Mouse (Mus musculus) small intestine, adult 2 months (tissue): ENCODE results near the gene Mmgt2. TPM values are rescaled to one million over a fixed set of nuclear protein-coding genes. Genes with fewer than 3 reads are reported as not detected.
A peak's percentile ranks its signal among the peaks of the same experiment; 100 is the strongest.
"Not testable (repeated sequence)": the region's sequence is repeated elsewhere in the genome, so short reads cannot be mapped to it uniquely, and the experiment has no call there.

Experiments used
- H3K27ac ChIP-seq: fragments of 200-500 bp; 2 replicates; pipeline ENCODE4 v1.5.1; 2012; ENCODE audit warnings: low read depth, low read length, control low read depth, inconsistent platforms; ENCODE audit not compliant: insufficient read depth
- H3K27me3 ChIP-seq: fragments of 200-500 bp; 2 replicates; pipeline ENCODE4 v1.6.1; 2012; ENCODE audit warnings: mild to moderate bottlenecking, moderate library complexity, low read length, inconsistent platforms; ENCODE audit not compliant: control insufficient read depth, insufficient read depth
- H3K36me3 ChIP-seq: fragments of 200-500 bp; 2 replicates; pipeline ENCODE4 v1.6.1; 2012; ENCODE audit warnings: mild to moderate bottlenecking, low read length, control low read depth, inconsistent platforms; ENCODE audit not compliant: control insufficient read depth, insufficient read depth
- H3K4me1 ChIP-seq: fragments of 200-500 bp; 2 replicates; pipeline ENCODE4 v1.6.1; 2012; ENCODE audit warnings: low read length, inconsistent platforms, mixed read lengths; ENCODE audit not compliant: control insufficient read depth, insufficient read depth, insufficient read length
- H3K4me3 ChIP-seq: fragments of 200-500 bp; 2 replicates; pipeline ENCODE4 v1.5.1; 2012; ENCODE audit warnings: low read depth, mild to moderate bottlenecking, control low read depth, inconsistent platforms, low read length, moderate library complexity
- CTCF ChIP-seq: fragments of 200-500 bp; IDR thresholded peaks from 2 replicates; pipeline ENCODE4 v1.5.1; 2012; ENCODE audit warnings: low read depth, mild to moderate bottlenecking, control low read depth, inconsistent platforms, low read length, moderate library complexity, mixed read lengths; ENCODE audit not compliant: insufficient replicate concordance, insufficient read length; ENCODE audit errors: extremely low read depth
- POLR2A ChIP-seq: fragments of 200-500 bp; IDR thresholded peaks from 2 replicates; pipeline ENCODE4 v1.6.1; 2012; ENCODE audit warnings: low read depth, mild to moderate bottlenecking, control low read depth, inconsistent platforms, low read length, moderate library complexity
- WGBS: fragments of 180-500 bp; shearing (Covaris S2); methylation state at CpG from one replicate; pipeline ENCODE4 v1.1.7; 2018; 5-methylcytosine and 5-hydroxymethylcytosine counted together
- polyA plus RNA-seq: library from polyadenylated mRNA; depleted of rRNA; stranded (reverse); fragments of >200 nt; gene quantifications from 2 replicates; pipeline ENCODE4 v1.2.3, GENCODE M21; 2012

Gene Mmgt2
- polyA plus RNA-seq, 1 experiment = 26.4 TPM

DNA sequence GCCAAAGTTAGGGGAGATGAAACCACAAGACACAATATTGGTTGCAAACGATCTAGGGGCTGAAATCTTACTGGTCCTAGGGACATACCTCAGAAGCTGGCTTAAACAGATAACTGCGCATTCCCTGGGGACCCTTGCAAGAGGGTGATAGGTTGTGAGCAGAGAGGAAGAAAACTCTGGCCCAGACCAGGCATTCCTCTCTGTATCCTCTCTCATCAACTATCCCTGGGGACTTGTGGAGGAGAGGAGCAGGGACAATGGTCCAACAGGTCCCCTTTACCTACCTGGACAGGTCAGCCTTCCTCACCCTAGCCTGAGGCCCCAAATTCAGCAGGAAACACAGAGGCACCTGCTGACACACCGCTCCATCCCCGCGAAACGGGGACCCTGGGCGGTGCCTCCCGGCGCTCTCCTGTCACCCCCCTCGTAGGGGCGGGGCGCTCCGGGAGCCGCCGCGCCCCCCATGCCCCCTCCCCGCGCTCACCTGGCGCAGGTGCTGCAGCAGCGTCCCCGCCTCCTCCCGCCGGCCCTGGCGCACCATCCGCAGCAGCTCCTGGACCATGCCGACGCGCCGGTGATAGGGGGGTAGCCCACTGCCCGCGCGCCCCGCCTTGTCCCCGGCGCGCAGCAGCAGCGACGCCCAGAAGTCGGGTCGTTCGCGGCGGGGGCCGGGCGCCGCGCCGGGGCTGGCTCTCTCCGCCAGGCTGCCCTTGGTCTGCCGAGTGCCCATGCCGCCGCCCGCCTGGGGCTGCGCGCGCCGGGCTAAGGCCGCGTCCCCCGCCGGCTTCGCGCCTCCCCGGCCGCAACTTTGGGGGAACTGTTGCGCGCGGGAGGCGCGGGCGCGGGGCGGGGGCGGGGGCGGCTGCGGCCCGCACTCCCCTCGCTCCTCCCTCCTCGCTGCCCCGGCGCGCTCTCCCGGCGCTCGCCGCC, 538 bp upstream of the Mmgt2 start, which contains the start of gene Lrrc75a:
TSS of gene Lrrc75a (minus strand) at position 863 of the 930 bp plus-strand sequence.
- Histone ChIP-seq H3K27me3 (no peaks in the 10 kb centered on the region), H3K4me3 (peak within 1 kb of the TSS; percentile 94), H3K4me1 (peaks cover 36% of the 10 kb centered on the region; the same call in 1 of the 2 replicates), H3K27ac (peak within 1 kb of the TSS; percentile 93), H3K36me3 (no peaks in the 10 kb centered on the region)
- WGBS = 2% methylated on average over 63 of the region's 86 CpGs
- TF ChIP-seq POLR2A (no peak), CTCF (no peak)

DNA sequence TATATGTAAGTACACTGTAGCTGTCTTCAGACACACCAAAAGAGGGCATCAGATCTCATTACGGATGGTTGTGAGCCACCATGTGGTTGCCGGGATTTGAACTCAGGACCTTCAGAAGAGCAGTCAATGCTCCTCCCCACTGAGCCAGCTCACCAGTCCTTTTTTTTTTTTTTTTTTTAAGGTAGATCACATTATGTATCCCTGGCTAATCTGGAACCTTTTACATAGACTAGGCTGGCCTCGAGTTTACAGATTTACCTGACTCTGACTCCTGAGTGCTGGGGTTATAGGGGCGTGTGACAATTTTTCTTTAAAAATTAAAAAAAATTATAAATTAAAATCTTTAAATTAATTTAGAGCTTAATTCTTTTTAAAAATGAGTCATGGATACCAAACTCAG, 1.3 kb downstream of the Mmgt2 start:
- H3K4me3 ChIP-seq, H3K27me3 ChIP-seq, H3K27ac ChIP-seq, H3K36me3 ChIP-seq: not testable (repeated sequence)
- 74% methylated on average over 4 of the region's 4 CpGs for WGBS
- H3K4me1 ChIP-seq = peaks cover 18% of the 10 kb centered on the region; the same call in 1 of the 2 replicates

DNA sequence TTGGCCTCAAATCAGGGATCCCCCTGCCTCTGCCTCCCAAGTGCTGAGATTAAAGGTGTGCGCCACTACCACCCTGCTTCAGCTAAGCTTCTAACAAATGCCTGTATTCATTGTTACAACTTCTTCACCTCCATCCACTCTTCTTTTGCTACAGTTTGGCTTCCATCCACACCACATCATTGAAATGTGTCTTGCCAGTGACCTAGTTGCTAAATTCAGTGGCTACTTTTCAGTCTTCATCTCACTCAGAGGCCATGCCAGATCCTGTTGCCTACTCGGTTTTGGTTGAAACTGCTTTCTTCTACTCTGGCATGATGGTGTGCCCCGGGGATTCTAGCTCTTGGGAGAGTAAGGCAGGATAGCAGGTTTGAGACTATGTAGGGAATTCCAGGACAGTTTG, 3.1 kb downstream of the Mmgt2 start:
- Histone ChIP-seq H3K4me3 (no peak overlapping the region), H3K4me1 (peaks cover under 1% of the 10 kb centered on the region; the same call in 1 of the 2 replicates), H3K27ac (no peak overlapping the region), H3K36me3 (peaks cover 2% of the 10 kb centered on the region), H3K27me3 (no peaks in the 10 kb centered on the region)
- TF ChIP-seq POLR2A = no peak
- TF ChIP-seq CTCF = no peak
- WGBS = 87% methylated on average over 3 of the region's 3 CpGs

DNA sequence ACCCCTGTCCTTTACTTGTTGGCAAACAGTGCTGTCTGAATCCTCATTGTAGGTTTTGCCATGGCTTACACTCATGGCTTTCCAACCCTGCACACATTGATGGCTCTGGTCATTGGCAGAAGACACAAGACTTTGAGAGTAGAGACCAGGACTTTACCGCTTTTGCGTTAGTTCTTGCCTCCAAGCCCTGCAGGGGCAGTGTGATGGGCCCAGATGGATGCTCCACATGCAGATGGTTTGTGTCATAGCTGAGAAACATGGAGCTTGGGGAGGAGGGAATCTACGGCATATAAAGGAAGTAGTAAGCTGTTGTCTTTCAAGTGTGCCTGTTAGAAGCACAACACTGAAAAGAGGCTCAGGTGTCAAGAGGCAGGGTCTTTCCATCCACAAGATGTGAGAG, 3.6 kb downstream of the Mmgt2 start:
- TF ChIP-seq CTCF = no peak
- no peak for TF ChIP-seq POLR2A
- H3K36me3 ChIP-seq = peaks cover 2% of the 10 kb centered on the region
- no peak overlapping the region for H3K27ac ChIP-seq
- H3K4me1 ChIP-seq = no peaks in the 10 kb centered on the region
- no peaks in the 10 kb centered on the region for H3K27me3 ChIP-seq
- no peak overlapping the region for H3K4me3 ChIP-seq
- WGBS = 92% methylated on average over 3 of the region's 3 CpGs

DNA sequence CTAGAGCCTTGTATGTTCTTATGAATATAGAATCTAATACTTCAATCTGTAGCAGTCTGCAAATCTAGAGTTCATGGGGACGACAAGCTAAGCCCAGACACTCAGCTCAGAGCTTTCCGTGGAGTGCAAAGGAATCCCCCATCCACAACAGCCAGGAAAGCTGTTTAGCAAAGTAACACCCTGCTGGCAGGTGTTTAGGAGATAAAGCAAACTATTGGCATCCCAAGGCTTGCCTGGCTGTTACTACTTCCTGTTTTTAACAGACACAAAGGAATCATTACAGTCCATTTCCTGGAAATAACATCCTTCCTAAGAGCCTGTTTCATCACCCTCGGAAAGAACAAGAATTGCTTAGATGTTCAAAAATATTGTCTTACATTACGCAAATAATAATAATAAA, 12.4 kb downstream of the Mmgt2 start:
- Histone ChIP-seq H3K4me1 (no peaks in the 10 kb centered on the region; the same call in 1 of the 2 replicates), H3K27ac (no peak overlapping the region), H3K4me3 (no peak overlapping the region), H3K27me3 (no peaks in the 10 kb centered on the region), H3K36me3 (peaks cover 10% of the 10 kb centered on the region)
- TF ChIP-seq CTCF = no peak
- TF ChIP-seq POLR2A = no peak
- WGBS = 63% methylated on average over 4 of the region's 4 CpGs

DNA sequence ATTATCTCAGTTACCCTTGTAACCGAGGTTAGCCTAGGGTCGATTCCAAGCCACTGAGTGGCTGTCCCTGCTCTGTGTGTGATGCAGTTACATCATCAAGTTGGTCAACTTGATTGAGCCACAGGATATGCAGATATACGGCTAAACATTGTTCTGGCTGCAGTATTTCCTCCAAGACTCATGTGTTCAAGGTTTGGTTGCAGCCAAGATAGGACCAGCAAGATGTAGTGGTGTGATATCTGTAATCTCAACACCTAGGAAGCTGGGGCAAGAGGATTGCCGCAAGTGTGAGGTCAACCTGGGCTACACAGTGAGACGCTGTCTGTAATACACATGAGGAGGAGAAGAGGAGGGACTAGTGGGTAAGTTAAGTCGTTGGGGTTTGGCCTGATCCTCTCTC, 15.8 kb downstream of the Mmgt2 start:
- peaks cover 12% of the 10 kb centered on the region for H3K36me3 ChIP-seq
- WGBS = 80% methylated on average over 6 of the region's 6 CpGs
- TF ChIP-seq CTCF = no peak
- TF ChIP-seq POLR2A = no peak
- no peak overlapping the region for H3K27ac ChIP-seq
- no peak overlapping the region for H3K4me3 ChIP-seq
- no peaks in the 10 kb centered on the region; the same call in 1 of the 2 replicates for H3K4me1 ChIP-seq
- H3K27me3 ChIP-seq = no peaks in the 10 kb centered on the region

DNA sequence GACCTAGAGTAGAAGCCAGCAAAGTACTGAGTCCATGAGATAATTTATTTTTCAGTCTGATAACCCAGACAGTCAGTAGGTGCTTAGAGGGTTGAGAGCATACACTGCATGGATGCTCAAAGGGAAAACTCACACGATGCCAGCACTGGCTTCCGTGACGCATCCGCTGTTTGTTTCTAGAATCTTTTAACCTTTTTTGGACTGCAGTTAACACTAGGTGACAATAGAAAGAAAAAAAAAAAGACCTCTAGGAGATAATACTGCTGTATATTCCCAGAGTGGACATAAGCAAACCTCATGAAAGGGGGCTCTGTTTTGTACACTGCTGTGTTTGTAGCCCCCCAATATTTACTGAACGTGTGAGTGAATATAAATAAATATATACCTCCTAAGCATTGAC, 20.5 kb downstream of the Mmgt2 start:
- Histone ChIP-seq H3K27ac (no peak overlapping the region), H3K4me1 (peaks cover 2% of the 10 kb centered on the region; the same call in 1 of the 2 replicates), H3K4me3 (no peak overlapping the region), H3K36me3 (peaks cover 12% of the 10 kb centered on the region), H3K27me3 (no peaks in the 10 kb centered on the region)
- WGBS = 83% methylated on average over 5 of the region's 5 CpGs
- TF ChIP-seq POLR2A = no peak
- no peak for TF ChIP-seq CTCF
